In genomic region chr2:21399657-21400056, GRCm38 (mm10) we compare ENCODE assay signal across 20 mouse cellular contexts. TPM values are rescaled to one million over a fixed set of nuclear protein-coding genes. Genes with fewer than 3 reads are reported as not detected.
DNase-seq lines count a peak whose midpoint lies in the region; ATAC-seq and TF ChIP-seq lines count a peak whose summit lies in the region.
"Had no signal": no experiment of that assay in that cellular context is flagged by ENCODE, and none has a peak within 500 bp of the region (broad histone marks: within the 10 kb centered on the region; RNA-seq: fewer than 3 reads in every experiment).

No protein-coding gene starts in this region.

- DNase-seq in hindbrain, embryonic 10.5 days (ENCODE audit: low spot score): no peak
- DNase-seq in brain, embryonic 14.5 days (ENCODE audit: low read depth): peak; percentile 70
- DNase-seq in cerebellum, adult 9-11 months: peak; percentile 45
- DNase-seq in layer of hippocampus, adult 8-10 months (ENCODE audit: low spot score in 2 of 2): peak; percentile 44 to 58
- no peak for DNase-seq in limb, embryonic 10.5 days (ENCODE audit: low spot score)
- DNase-seq: adrenal gland, postnatal 25 days; heart, adult 11 months; kidney, adult 18-20 months; kidney, postnatal 25 days; liver; lung, adult 2 months; lung, postnatal 4 days; thymus, adult 18-20 months had no signal

- H3K4me1 ChIP-seq in hindbrain, embryonic 12.5 days: no peaks in the 10 kb centered on the region
- peaks cover 6% of the 10 kb centered on the region; the same call in 1 of the 2 replicates for H3K4me1 ChIP-seq in hindbrain, embryonic 10.5 days (replicated peaks)
- H3K4me1 ChIP-seq in limb, embryonic 10.5 days: no peaks in the 10 kb centered on the region
- H3K4me1 ChIP-seq: midbrain, embryonic 15.5 days had no signal

- no peak for TF ChIP-seq POLR2A in brain, embryonic 14.5 days (IDR thresholded peaks at IDR 0.05; ENCODE audit: borderline replicate concordance, extremely low read depth, insufficient read depth, insufficient read length, poor library complexity, severe bottlenecking)

- no peaks in the 10 kb centered on the region for H3K27me3 ChIP-seq in hindbrain, embryonic 12.5 days
- H3K27me3 ChIP-seq in hindbrain, embryonic 10.5 days (ENCODE audit: insufficient read depth, poor library complexity, severe bottlenecking): no peaks in the 10 kb centered on the region
- no peaks in the 10 kb centered on the region for H3K27me3 ChIP-seq in limb, embryonic 10.5 days (ENCODE audit: low read depth, poor library complexity, severe bottlenecking)
- H3K27me3 ChIP-seq: midbrain, embryonic 15.5 days had no signal

- H3K9ac ChIP-seq in hindbrain, embryonic 12.5 days: no peak overlapping the region
- H3K9ac ChIP-seq: midbrain, embryonic 15.5 days had no signal

- TF ChIP-seq CTCF in brain, embryonic 14.5 days (IDR thresholded peaks at IDR 0.05; ENCODE audit: borderline replicate concordance, extremely low read depth, insufficient read depth, insufficient read length): no peak

- no peaks in the 10 kb centered on the region for H3K9me3 ChIP-seq in hindbrain, embryonic 12.5 days (replicated peaks)
- no peaks in the 10 kb centered on the region for H3K9me3 ChIP-seq in hindbrain, embryonic 10.5 days
- H3K9me3 ChIP-seq in limb, embryonic 10.5 days (replicated peaks): no peaks in the 10 kb centered on the region
- H3K9me3 ChIP-seq: midbrain, embryonic 15.5 days had no signal

- peak; percentile 58 for ATAC-seq in hindbrain, embryonic 12.5 days (ENCODE audit: low FRiP score)
- ATAC-seq in activated CD4-positive, CD25-positive, alpha-beta regulatory T cell, adult 4 months: no peak
- ATAC-seq: midbrain, embryonic 15.5 days had no signal

- H3K36me3 ChIP-seq in hindbrain, embryonic 12.5 days: no peaks in the 10 kb centered on the region
- H3K36me3 ChIP-seq in hindbrain, embryonic 10.5 days: no peaks in the 10 kb centered on the region
- H3K36me3 ChIP-seq in limb, embryonic 10.5 days: no peaks in the 10 kb centered on the region
- H3K36me3 ChIP-seq: midbrain, embryonic 15.5 days had no signal

- H3K27ac ChIP-seq in hindbrain, embryonic 12.5 days: no peak overlapping the region
- no peak overlapping the region for H3K27ac ChIP-seq in hindbrain, embryonic 10.5 days
- no peak overlapping the region for H3K27ac ChIP-seq in limb, embryonic 10.5 days
- H3K27ac ChIP-seq: midbrain, embryonic 15.5 days had no signal

- 60% methylated on average over 3 of the region's 3 CpGs for WGBS in hindbrain, embryonic 12.5 days
- 77% methylated on average over 3 of the region's 3 CpGs for WGBS in hindbrain, embryonic 10.5 days
- 83% methylated on average over 3 of the region's 3 CpGs for WGBS in limb, embryonic 10.5 days

- no peak overlapping the region for H3K4me3 ChIP-seq in hindbrain, embryonic 12.5 days
- H3K4me3 ChIP-seq in hindbrain, embryonic 10.5 days: no peak overlapping the region
- H3K4me3 ChIP-seq in limb, embryonic 10.5 days: no peak overlapping the region
- H3K4me3 ChIP-seq: midbrain, embryonic 15.5 days had no signal

- no peak overlapping the region for H3K4me2 ChIP-seq in hindbrain, embryonic 12.5 days (replicated peaks)
- H3K4me2 ChIP-seq: midbrain, embryonic 15.5 days had no signal

RNA-seq across cellular contexts. Expression of gene Gpr158, which starts 32.3 kb away (rescaled TPM):
- polyA plus RNA-seq in hindbrain, embryonic 12.5 days (2016; fragmentation: Nextera tagmentation; extraction: Ambion mirVana): 1.4 TPM in 2 replicates
- 0.09 and 0.22 TPM in 2 replicates for polyA plus RNA-seq in hindbrain, embryonic 10.5 days (2016; fragmentation: Nextera tagmentation; extraction: Ambion mirVana)
- polyA plus RNA-seq in brain, embryonic 14.5 days (2012; rRNA removed): 2.6 and 4.5 TPM in 2 replicates
- 10 to 100 TPM; 65.3 to 79.9 (median 71.4) TPM for total RNA-seq in layer of hippocampus, adult 8-10 months (2022)
- not detected for polyA plus RNA-seq in activated CD4-positive, CD25-positive, alpha-beta regulatory T cell, adult 4 months (2017; shearing (Covaris generic))
- polyA plus RNA-seq in limb, embryonic 10.5 days (2016; fragmentation: Nextera tagmentation; extraction: Ambion mirVana): not detected in 2 replicates
- total RNA-seq: hematopoietic stem cell, adult 5-6 weeks; MEL; neutrophil, adult 5-6 weeks had no signal
- polyA plus RNA-seq: lung, adult 2 months; small intestine, adult 2 months had no signal

Comparison
In these comparisons a context has a peak if more than half of its experiments do, and no peak if none do; other contexts are left out.
1. DNase-seq: peak in brain, embryonic 14.5 days (single experiment), cerebellum, adult 9-11 months (single experiment) and layer of hippocampus, adult 8-10 months (2 of 2); none in hindbrain, embryonic 10.5 days (single experiment) and limb, embryonic 10.5 days (single experiment).